Mouse (Mus musculus) megakaryocyte, embryonic 14.5 days (primary cell): ENCODE measurements around the gene Lama5.

Experiments
- FLI1 ChIP-seq: IDR thresholded peaks from 2 replicates; pipeline ENCODE4 v1.6.1; 2012; ENCODE audit warnings: low read length, inconsistent platforms, mixed read lengths
- GATA1 ChIP-seq: IDR thresholded peaks from 3 replicates; pipeline ENCODE4 v1.6.1; 2012; ENCODE audit warnings: mixed read lengths, low read length, inconsistent platforms, borderline replicate concordance

- TF ChIP-seq GATA1 (no peak), FLI1 (no peak)
These were observed at the start of gene Lama5 for GRCm38 (mm10) chr2:180225762-180226378.
